Mouse (Mus musculus): ENCODE measurements around the gene Fcmr. TPM values are rescaled to one million over a fixed set of nuclear protein-coding genes. Genes with fewer than 3 reads are reported as not detected.

Gene Fcmr
- polyA plus RNA-seq (2015; fragmentation: Nextera tagmentation; extraction: Ambion mirVana), result not detected in 2 replicates

DNA sequence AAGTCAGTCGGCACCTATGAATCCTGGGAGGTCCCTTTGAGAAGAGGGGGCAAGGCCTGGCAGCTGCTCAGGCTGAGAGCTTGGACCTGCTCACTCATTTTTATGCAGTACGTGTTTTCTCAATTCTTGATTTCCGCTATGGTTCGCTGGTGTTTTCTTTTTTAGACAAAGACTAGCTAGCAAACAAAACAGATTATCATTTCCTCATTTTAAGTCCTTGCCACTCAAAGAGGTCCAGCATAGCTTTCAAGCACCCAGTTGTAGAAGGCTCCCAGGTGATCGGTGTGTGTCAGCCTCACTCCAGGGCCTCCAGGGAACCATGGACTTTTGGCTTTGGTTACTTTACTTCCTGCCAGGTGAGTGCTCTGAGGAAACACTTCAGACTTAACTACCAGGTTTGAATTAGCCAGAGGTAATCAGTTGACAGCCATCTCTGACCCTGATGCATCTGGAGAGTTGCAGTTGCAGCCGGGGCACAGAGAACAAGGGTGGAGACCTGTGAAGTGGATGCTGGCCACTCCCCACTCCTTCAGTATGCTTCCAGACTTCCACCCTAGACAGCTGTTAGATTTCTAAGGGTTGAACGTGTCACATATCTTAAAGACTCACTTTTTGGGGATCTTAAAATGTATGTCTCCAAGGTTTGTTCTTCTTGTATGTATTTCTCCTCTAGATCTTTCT lies at the start of gene Fcmr:
Gene Fcmr, plus strand, starts transcription at position 129 of the 681 bp plus-strand sequence.
- Histone ChIP-seq H3K27me3 (no peaks in the 10 kb centered on the region), H3K27ac (replicated peaks) (no peak within 1 kb of the TSS), H3K9ac (replicated peaks) (no peak within 1 kb of the TSS), H3K4me2 (replicated peaks) (no peak within 1 kb of the TSS), H3K4me1 (no peaks in the 10 kb centered on the region), H3K9me3 (no peaks in the 10 kb centered on the region), H3K4me3 (no peak within 1 kb of the TSS), H3K36me3 (no peaks in the 10 kb centered on the region)
- no peak for ATAC-seq (replicated peaks)
- 69% methylated on average over 7 of the region's 7 CpGs for WGBS

- no peaks in the 10 kb centered on the region for H3K4me1 ChIP-seq
- H3K27ac ChIP-seq (replicated peaks), result no peak overlapping the region
- WGBS, result 53% methylated on average over 1 of the region's 1 CpGs
- H3K36me3 ChIP-seq, result no peaks in the 10 kb centered on the region
- H3K4me3 ChIP-seq, result no peak overlapping the region
- ATAC-seq (replicated peaks), result no peak
- no peak overlapping the region for H3K4me2 ChIP-seq (replicated peaks)
- no peaks in the 10 kb centered on the region for H3K9me3 ChIP-seq
- H3K27me3 ChIP-seq, result no peaks in the 10 kb centered on the region
- H3K9ac ChIP-seq (replicated peaks), result no peak overlapping the region
Observed at GRCm38 (mm10) chr1:130819737-130820136, 45.7 kb upstream of the Fcmr start.

GRCm38 (mm10) chr1:130820316-130821148 lies 44.9 kb upstream of the Fcmr start:
- Histone ChIP-seq H3K27ac (replicated peaks) (no peak overlapping the region), H3K27me3 (no peaks in the 10 kb centered on the region)
- WGBS, result 82% methylated on average over 7 of the region's 7 CpGs

GRCm38 (mm10) chr1:130821149-130821471 lies 44.4 kb upstream of the Fcmr start:
- Histone ChIP-seq H3K27me3 (no peaks in the 10 kb centered on the region), H3K4me1 (no peaks in the 10 kb centered on the region), H3K4me3 (no peak overlapping the region), H3K9ac (replicated peaks) (no peak overlapping the region), H3K36me3 (no peaks in the 10 kb centered on the region), H3K27ac (replicated peaks) (no peak overlapping the region), H3K9me3 (no peaks in the 10 kb centered on the region), H3K4me2 (replicated peaks) (no peak overlapping the region)
- ATAC-seq (replicated peaks), result no peak
- WGBS, result 86% methylated on average over 2 of the region's 2 CpGs

More at GRCm38 (mm10) chr1:130820316-130821148, 44.9 kb upstream of the Fcmr start:
- H3K4me3 ChIP-seq, result no peak overlapping the region
- no peak overlapping the region for H3K9ac ChIP-seq (replicated peaks)
- no peaks in the 10 kb centered on the region for H3K36me3 ChIP-seq
- no peaks in the 10 kb centered on the region for H3K9me3 ChIP-seq
- no peak overlapping the region for H3K4me2 ChIP-seq (replicated peaks)
- ATAC-seq (replicated peaks), result no peak
- H3K4me1 ChIP-seq, result no peaks in the 10 kb centered on the region

DNA sequence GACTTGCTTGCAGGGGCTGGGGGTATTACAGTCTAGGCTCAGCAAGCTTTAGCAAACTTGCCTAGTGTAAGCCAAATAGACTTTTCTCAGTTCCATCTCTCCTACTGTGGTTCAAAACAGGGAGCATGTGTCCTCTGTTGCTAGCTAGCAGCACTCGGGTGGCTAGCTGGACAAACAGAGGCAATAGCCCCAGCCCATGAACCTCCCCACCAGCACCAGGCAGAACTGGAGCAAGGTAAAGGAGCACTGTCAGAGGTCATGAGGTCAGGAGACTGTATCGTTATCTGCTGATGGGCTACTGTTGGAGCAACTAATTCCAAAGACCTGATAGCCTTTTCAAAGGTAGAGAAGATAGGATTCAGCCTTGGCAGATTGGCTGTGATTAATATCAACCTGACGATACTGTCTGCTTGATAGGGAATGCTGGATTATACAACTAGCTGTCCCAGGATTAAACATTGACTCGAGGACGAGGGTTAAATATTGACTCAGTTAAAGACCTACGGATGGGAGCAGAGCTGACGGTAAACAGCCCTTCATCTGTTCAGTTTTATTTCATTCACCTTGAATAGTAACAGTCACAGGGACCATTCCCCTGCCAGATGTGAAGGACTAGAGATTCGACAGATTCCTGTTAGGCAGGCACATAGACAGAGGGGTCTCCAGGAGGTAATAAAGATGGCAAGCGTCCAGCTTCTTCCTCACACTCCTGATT lies 43.4 kb upstream of the Fcmr start:
- no peaks in the 10 kb centered on the region for H3K4me1 ChIP-seq
- H3K4me2 ChIP-seq (replicated peaks), result no peak overlapping the region
- no peak overlapping the region for H3K27ac ChIP-seq (replicated peaks)
- H3K4me3 ChIP-seq, result no peak overlapping the region
- no peak overlapping the region for H3K9ac ChIP-seq (replicated peaks)
- no peaks in the 10 kb centered on the region for H3K36me3 ChIP-seq
- 91% methylated on average over 9 of the region's 9 CpGs for WGBS
- no peaks in the 10 kb centered on the region for H3K27me3 ChIP-seq
- no peak for ATAC-seq (replicated peaks)
- H3K9me3 ChIP-seq, result no peaks in the 10 kb centered on the region

GRCm38 (mm10) chr1:130826448-130826847 lies 39.0 kb upstream of the Fcmr start, which contains the start of gene Pigr:
Gene Pigr (plus strand): TSS chr1:130826684.
- Histone ChIP-seq H3K9me3 (no peaks in the 10 kb centered on the region), H3K4me3 (no peak within 1 kb of the TSS), H3K4me1 (no peaks in the 10 kb centered on the region), H3K27ac (replicated peaks) (no peak within 1 kb of the TSS), H3K9ac (replicated peaks) (no peak within 1 kb of the TSS), H3K36me3 (no peaks in the 10 kb centered on the region), H3K4me2 (replicated peaks) (no peak within 1 kb of the TSS), H3K27me3 (no peaks in the 10 kb centered on the region)
- whole genome bisulfite sequencing, result 84% methylated on average over 5 of the region's 5 CpGs
- ATAC-seq (replicated peaks), result no peak

- H3K27ac ChIP-seq (replicated peaks), result no peak overlapping the region
- no peak overlapping the region for H3K4me2 ChIP-seq (replicated peaks)
- H3K4me1 ChIP-seq, result no peaks in the 10 kb centered on the region
- no peaks in the 10 kb centered on the region for H3K9me3 ChIP-seq
- H3K36me3 ChIP-seq, result no peaks in the 10 kb centered on the region
- 75% methylated on average over 4 of the region's 4 CpGs for WGBS
- H3K9ac ChIP-seq (replicated peaks), result no peak overlapping the region
- H3K4me3 ChIP-seq, result no peak overlapping the region
- no peak for ATAC-seq (replicated peaks)
- no peaks in the 10 kb centered on the region for H3K27me3 ChIP-seq
Observed at GRCm38 (mm10) chr1:130828656-130829055, 36.8 kb upstream of the Fcmr start.

DNA sequence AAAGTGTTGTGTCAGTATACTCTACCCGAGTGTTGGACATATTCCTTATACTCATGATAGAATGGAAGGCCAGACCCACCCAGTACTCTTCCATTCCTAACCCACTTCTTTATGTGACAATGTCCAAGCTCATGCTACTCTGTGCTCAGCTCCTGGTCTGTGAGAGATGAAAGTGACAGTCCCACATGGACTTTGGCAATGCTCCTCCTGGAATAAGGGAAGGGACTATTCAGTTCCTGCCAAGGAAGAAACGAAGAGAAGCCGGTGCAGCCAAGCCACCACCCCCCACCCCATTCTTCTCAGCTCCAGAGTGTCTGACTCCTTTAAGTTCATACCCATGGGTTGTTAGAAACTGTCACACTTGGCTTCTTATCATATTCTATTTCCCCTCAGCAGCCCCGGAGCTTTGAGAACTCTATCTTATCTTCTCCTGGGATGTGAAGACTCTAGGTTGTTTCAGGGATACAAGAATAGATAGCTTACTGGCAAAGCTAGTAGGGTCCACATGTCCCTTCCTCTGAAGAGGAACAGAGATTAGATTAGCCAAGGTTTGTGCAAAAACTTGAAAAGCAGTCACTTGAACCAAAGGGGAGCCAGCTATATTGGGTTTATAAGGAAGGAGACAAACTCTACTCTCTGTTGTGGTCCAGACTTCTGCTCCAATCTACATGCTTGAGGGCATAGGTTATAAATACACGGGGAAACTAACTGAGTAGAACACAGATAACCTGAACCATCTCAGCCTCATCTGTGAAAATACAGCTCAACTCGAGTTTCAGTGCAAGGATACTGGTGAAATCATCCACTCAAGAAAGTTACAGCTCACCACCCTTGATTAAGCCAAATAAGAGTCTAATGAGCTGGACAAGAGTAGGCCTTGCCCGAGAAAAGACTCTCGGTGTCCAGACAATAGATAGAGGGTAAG lies 35.3 kb upstream of the Fcmr start:
- Histone ChIP-seq H3K9me3 (no peaks in the 10 kb centered on the region), H3K27ac (replicated peaks) (no peak overlapping the region), H3K4me3 (no peak overlapping the region), H3K4me1 (no peaks in the 10 kb centered on the region), H3K27me3 (no peaks in the 10 kb centered on the region), H3K9ac (replicated peaks) (no peak overlapping the region), H3K4me2 (replicated peaks) (no peak overlapping the region), H3K36me3 (no peaks in the 10 kb centered on the region)
- WGBS, result 80% methylated on average over 8 of the region's 8 CpGs
- no peak for ATAC-seq (replicated peaks)

DNA sequence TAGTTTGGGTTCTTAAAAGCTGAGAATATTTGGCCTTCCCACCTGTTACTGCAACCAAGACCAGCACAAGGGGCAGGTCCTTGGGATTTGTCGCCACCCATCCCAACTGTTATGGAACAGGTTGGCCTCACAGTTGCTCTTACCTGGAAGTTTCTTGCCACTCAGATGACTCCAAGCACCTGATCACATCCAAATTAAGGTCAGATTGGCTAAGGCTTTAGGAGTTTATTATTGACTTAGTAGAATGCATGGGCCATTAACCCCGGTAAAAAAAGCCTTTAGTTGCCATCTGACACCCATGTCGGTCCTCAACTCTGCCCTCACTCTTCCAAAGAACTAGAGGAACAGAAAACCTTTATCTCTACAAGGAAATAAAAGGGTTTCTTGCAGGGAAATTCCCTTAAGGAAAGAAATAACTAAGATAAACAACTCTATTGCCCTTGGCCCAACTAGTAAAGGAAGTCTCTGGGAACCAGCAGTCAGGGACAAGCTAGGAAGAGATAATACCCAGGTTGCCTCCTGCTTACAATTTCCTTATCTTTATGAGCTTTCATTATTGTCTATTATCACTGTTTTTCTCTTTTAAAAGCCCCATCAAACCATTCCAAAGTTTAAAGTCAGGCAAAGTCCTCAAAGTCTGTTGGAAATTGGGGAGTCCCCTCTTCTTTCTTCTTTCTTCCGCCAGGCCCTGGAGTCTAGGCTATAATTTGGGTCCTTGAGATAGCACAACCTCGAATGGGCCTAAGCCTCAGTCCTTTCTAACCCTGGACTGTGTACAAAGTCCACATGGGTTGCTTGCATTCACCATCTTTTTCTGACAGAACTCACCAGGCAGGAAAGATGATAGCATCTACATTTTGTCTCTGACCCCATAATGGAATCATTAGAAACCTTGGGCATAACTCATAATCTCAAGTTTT lies 33.0 kb upstream of the Fcmr start:
- Histone ChIP-seq H3K4me1 (no peaks in the 10 kb centered on the region), H3K9ac (replicated peaks) (no peak overlapping the region), H3K27ac (replicated peaks) (no peak overlapping the region), H3K36me3 (no peaks in the 10 kb centered on the region), H3K9me3 (no peaks in the 10 kb centered on the region), H3K27me3 (no peaks in the 10 kb centered on the region), H3K4me3 (no peak overlapping the region), H3K4me2 (replicated peaks) (no peak overlapping the region)
- 82% methylated on average over 5 of the region's 5 CpGs for WGBS
- no peak for ATAC-seq (replicated peaks)

DNA sequence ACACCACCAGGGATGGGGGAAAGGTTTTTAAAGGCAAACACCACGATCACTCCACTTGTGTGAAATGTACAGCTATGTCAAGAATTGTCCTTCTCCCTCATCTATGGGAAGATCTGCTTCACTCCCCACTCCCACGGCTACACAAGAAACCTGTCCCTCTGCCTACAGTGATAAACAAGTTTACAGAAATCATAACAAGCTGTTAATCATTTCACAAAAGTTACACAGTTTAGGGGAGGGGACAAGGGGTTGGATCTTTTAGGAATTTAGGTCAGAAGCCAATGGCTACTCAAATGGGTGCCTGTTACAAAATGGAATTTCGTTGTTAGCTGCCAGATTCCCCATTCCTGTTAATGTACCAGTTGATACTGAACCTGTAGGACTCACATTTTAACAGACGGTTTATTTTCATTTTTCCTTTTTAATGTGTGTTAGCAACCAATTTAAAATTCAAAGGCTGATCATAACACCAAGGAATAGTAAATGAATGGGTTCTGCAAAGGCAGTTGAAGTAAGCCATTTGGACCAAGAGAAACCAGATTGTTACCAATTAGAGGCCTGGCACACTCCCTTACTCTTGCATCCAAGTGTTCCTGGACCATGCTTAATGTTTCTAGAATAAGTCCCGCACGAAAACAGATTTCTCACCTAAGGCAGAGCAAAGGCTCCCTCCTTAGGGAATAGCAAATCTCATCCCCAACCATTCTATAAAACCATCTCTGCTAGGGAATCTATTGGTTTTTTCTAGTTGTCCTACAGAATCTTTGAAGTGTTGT lies 30.1 kb upstream of the Fcmr start:
- no peak overlapping the region for H3K4me3 ChIP-seq
- no peak overlapping the region for H3K9ac ChIP-seq (replicated peaks)
- no peaks in the 10 kb centered on the region for H3K4me1 ChIP-seq
- H3K9me3 ChIP-seq, result no peaks in the 10 kb centered on the region
- no peaks in the 10 kb centered on the region for H3K36me3 ChIP-seq
- 70% methylated on average over 6 of the region's 6 CpGs for WGBS
- H3K27me3 ChIP-seq, result no peaks in the 10 kb centered on the region
- H3K27ac ChIP-seq (replicated peaks), result no peak overlapping the region
- peak; percentile 48; the same call in 1 of the 2 replicates for ATAC-seq (replicated peaks)
- H3K4me2 ChIP-seq (replicated peaks), result no peak overlapping the region

All from forebrain, embryonic 15.5 days (tissue).